Mouse (Mus musculus) E14TG2a.4 (cell line): Measurements from ENCODE around the gene Angptl6.
"Not testable (repeated sequence)": the region's sequence is repeated elsewhere in the genome, so short reads cannot be mapped to it uniquely, and the experiment has no call there.

ENCODE experiments used
- H3K27me3 ChIP-seq: 2 replicates; pipeline ENCODE4 v1.6.1; 2014; ENCODE audit warnings: low read length, control low read depth; ENCODE audit not compliant: insufficient read depth
- H3K36me3 ChIP-seq: 2 replicates; pipeline ENCODE4 v1.6.1; 2014; ENCODE audit warnings: low read length, control low read depth; ENCODE audit not compliant: insufficient read depth
- H3K4me1 ChIP-seq: replicated peaks from 2 replicates; pipeline ENCODE4 v1.6.1; 2014; ENCODE audit warnings: low read depth, low read length, control low read depth
- H3K4me3 ChIP-seq: replicated peaks from 2 replicates; pipeline ENCODE4 v1.5.1; 2014; ENCODE audit warnings: mild to moderate bottlenecking, low read length
- H3K9me3 ChIP-seq: 2 replicates; pipeline ENCODE4 v1.6.1; 2014; ENCODE audit warnings: low read length, control low read depth
- CTCF ChIP-seq: conservative IDR thresholded peaks from 2 replicates; pipeline ENCODE4 v1.5.1; 2014; ENCODE audit warnings: low read length
- NANOG ChIP-seq: IDR thresholded peaks from 2 replicates; pipeline ENCODE4 v1.6.1; 2014; ENCODE audit warnings: borderline replicate concordance, low read length, mixed read lengths
- POU5F1 ChIP-seq: IDR thresholded peaks from 2 replicates; pipeline ENCODE4 v1.6.1; 2014; ENCODE audit warnings: low read length, borderline replicate concordance

Gene Angptl6

GRCm38 (mm10) chr9:20861821-20862220 lies 17.7 kb downstream of the Angptl6 start:
- TF ChIP-seq CTCF (peak; percentile 74), POU5F1 (no peak), NANOG (no peak)
- no peaks in the 10 kb centered on the region for H3K9me3 ChIP-seq
- peaks cover 33% of the 10 kb centered on the region for H3K27me3 ChIP-seq
- H3K4me1 ChIP-seq = peaks cover 9% of the 10 kb centered on the region
- no peaks in the 10 kb centered on the region for H3K36me3 ChIP-seq
- H3K4me3 ChIP-seq = no peak overlapping the region

DNA sequence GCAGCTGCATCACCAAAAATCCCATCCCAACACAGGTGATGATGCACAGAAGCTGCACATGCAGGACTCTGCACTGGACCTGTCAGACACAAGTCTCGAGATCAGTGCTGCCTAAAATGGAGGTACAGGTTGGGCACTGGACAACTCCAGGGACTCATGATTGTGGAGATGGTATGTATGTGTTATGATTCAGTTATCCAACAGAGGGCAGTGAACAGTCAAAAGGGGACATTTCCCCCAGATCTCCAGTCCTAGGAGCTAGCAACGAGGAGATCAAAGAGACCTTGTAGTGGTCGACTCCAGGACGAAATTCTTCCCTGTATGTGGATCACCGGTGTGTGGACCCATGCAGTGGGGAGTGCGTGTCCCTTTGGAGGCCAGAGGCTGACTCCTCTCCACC lies 19.6 kb downstream of the Angptl6 start:
- no peak for TF ChIP-seq CTCF
- TF ChIP-seq NANOG = no peak
- TF ChIP-seq POU5F1 = no peak

GRCm38 (mm10) chr9:20857131-20857530 lies 22.4 kb downstream of the Angptl6 start:
- Histone ChIP-seq H3K27me3 (peaks cover 35% of the 10 kb centered on the region), H3K4me1 (peaks cover 11% of the 10 kb centered on the region), H3K4me3 (no peak overlapping the region), H3K36me3 (no peaks in the 10 kb centered on the region), H3K9me3 (no peaks in the 10 kb centered on the region)
- TF ChIP-seq NANOG (no peak), POU5F1 (no peak), CTCF (no peak)

More for the DNA sequence above, 19.6 kb downstream of the Angptl6 start:
- Histone ChIP-seq H3K36me3 (no peaks in the 10 kb centered on the region), H3K4me3 (no peak overlapping the region), H3K9me3 (no peaks in the 10 kb centered on the region), H3K4me1 (peaks cover 9% of the 10 kb centered on the region), H3K27me3 (peaks cover 34% of the 10 kb centered on the region)

DNA sequence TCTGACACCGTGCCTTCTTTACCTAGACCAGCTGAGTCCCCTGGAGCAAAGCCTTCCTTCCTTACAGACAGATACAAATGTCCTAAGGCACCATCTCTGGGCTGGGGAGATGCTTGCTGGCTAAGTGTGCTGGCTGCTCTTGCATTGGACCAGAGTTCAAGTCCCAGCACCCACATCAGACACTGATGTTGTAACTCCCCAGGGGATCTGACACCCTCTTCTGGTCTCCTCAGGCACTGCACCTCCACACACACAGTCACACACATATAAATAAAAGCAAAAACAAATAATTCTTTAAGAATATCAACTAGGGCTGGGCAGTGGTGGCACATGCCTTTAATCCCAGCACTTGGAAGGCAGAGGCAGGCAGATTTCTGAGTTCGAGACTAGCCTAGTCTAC lies 29.3 kb downstream of the Angptl6 start:
- H3K36me3 ChIP-seq = no peaks in the 10 kb centered on the region
- TF ChIP-seq NANOG (no peak), CTCF (peak; percentile 31)
- H3K4me3 ChIP-seq = no peak overlapping the region
- H3K9me3 ChIP-seq = no peaks in the 10 kb centered on the region
- peaks cover 9% of the 10 kb centered on the region for H3K27me3 ChIP-seq
- H3K4me1 ChIP-seq = peaks cover 9% of the 10 kb centered on the region

- Histone ChIP-seq H3K4me1 (0 out of 2 replicates have a peak, but pooled peaks cover 3% of the 10 kb centered on the region), H3K36me3 (no peaks in the 10 kb centered on the region), H3K4me3 (no peak overlapping the region), H3K9me3 (no peaks in the 10 kb centered on the region), H3K27me3 (peaks cover 5% of the 10 kb centered on the region; the same call in 1 of the 2 replicates)
- TF ChIP-seq CTCF (peak; percentile 79), NANOG (no peak)
Measured at GRCm38 (mm10) chr9:20842670-20843069, 36.9 kb downstream of the Angptl6 start.

DNA sequence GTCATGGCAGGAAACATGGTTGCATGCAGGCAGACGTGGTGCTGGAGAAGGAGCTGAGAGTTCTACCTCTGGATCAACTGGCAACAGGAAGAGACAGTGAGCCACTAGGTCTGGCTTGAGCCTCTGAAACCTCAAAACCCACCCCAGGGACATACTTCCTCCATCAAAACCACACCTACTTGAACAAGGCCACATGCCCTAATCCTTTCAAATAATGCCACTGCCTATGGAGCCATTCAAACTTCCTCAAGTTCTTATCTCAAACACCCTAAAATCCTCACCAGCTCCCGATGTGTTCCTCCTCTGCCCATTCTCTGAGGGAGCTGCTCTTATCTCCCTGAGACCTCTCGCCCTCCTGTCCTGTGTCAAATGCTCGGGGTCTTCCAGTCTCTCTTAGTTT lies 37.3 kb downstream of the Angptl6 start:
- no peaks in the 10 kb centered on the region for H3K36me3 ChIP-seq
- no peaks in the 10 kb centered on the region for H3K9me3 ChIP-seq
- TF ChIP-seq POU5F1 (no peak), CTCF (no peak), NANOG (no peak)
- no peak overlapping the region for H3K4me3 ChIP-seq
- H3K27me3 ChIP-seq = peaks cover 5% of the 10 kb centered on the region; the same call in 1 of the 2 replicates
- H3K4me1 ChIP-seq = 0 out of 2 replicates have a peak, but pooled peaks cover 3% of the 10 kb centered on the region

DNA sequence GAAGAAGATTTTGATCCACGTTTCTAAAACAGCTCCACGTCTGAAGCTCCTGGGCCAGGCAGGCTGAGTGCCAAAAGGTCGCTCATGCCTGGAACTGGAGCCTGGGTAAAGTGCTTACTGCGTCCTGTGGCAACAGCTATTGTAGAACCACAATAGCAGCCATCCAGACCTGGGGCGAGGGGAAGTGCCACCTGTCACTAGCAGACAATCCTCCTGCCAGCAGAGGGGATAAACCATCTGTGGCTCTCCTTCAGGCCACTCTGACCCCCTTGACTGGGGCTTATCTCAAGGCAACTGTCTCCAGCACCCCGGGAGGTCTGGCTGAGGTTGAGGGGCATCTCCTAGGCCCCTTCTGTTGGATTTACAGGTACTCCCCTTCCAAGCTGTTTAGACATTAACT lies 40.6 kb downstream of the Angptl6 start:
- H3K4me3 ChIP-seq = no peak overlapping the region
- H3K27me3 ChIP-seq = no peaks in the 10 kb centered on the region
- H3K9me3 ChIP-seq = no peaks in the 10 kb centered on the region
- H3K4me1 ChIP-seq = peaks cover 12% of the 10 kb centered on the region
- TF ChIP-seq NANOG = no peak
- no peak for TF ChIP-seq POU5F1
- TF ChIP-seq CTCF = no peak
- H3K36me3 ChIP-seq = no peaks in the 10 kb centered on the region

- Histone ChIP-seq H3K36me3 (no peaks in the 10 kb centered on the region), H3K4me3 (no peak overlapping the region), H3K4me1 (peaks cover 12% of the 10 kb centered on the region), H3K27me3 (peaks cover 5% of the 10 kb centered on the region; the same call in 1 of the 2 replicates), H3K9me3 (no peaks in the 10 kb centered on the region)
- no peak for TF ChIP-seq POU5F1
- TF ChIP-seq NANOG = no peak
- no peak for TF ChIP-seq CTCF
Measured at GRCm38 (mm10) chr9:20837184-20837947, 42.2 kb downstream of the Angptl6 start.

- H3K27me3 ChIP-seq, H3K9me3 ChIP-seq, H3K36me3 ChIP-seq, H3K4me3 ChIP-seq: not testable (repeated sequence)
- H3K4me1 ChIP-seq = peaks cover 19% of the 10 kb centered on the region
Measured at GRCm38 (mm10) chr9:20835431-20835954, 44.0 kb downstream of the Angptl6 start.
